Mouse (Mus musculus): ENCODE measurements around the gene Ctnnbl1. TPM values are rescaled to one million over a fixed set of nuclear protein-coding genes. Genes with fewer than 3 reads are reported as not detected.
A peak's percentile ranks its signal among the peaks of the same experiment; 100 is the strongest.

Ctnnbl1 gene
- total and polyA plus RNA-seq, 3 experiments: 46.0 to 57.2 (median 48.6) TPM

GRCm38 (mm10) chr2:157783152-157783551, 46.0 kb downstream of the Ctnnbl1 start:
- dilution Hi-C loops (cut with MboI; ENCODE audit: extremely low pct_ligation_motif_present, extremely low pct_unique_long_range_greater_than_20kb, low sequenced_read_pairs) (no loop called here), in situ Hi-C loops (cut with MboI; ENCODE audit: low pct_ligation_motif_present, low pct_unique_long_range_greater_than_20kb, low sequenced_read_pairs) (loop anchor here (5.0 kb wide), 1 partner anchor 36 kb away; no protein-coding TSS in a partner anchor)
- Histone ChIP-seq H3K4me2 (ENCODE audit: insufficient read depth, low read depth, poor library complexity, severe bottlenecking) (no peak overlapping the region), H3K79me2 (replicated peaks; ENCODE audit: control insufficient read depth, extremely low read depth, insufficient read depth, poor library complexity, severe bottlenecking) (no peaks in the 10 kb centered on the region), H3K36me3 (replicated peaks in 1 of 2; ENCODE audit: control insufficient read depth in 1 of 2, insufficient read depth in 1 of 2, low read length in 1 of 2) (peaks cover 31 to 70% of the 10 kb centered on the region in 2 experiments), H3K9ac (ENCODE audit: insufficient read depth, low read depth) (no peak overlapping the region), H3K4me1 (ENCODE audit: control insufficient read depth in 1 of 2, insufficient read depth in 2 of 2) (0 out of 4 replicates have a peak, but pooled peaks cover 0 to 2% of the 10 kb centered on the region in 2 experiments), H3K27me3 (replicated peaks) (no peaks in the 10 kb centered on the region), H3K4me3 (replicated peaks in 1 of 3; ENCODE audit: low read depth in 2 of 3, low read length in 2 of 3, poor library complexity in 1 of 3) (no peak overlapping the region), H3K27ac (ENCODE audit: insufficient read depth, low read depth) (no peak overlapping the region), H3K9me3 (replicated peaks; ENCODE audit: low read length) (no peaks in the 10 kb centered on the region)
- TF ChIP-seq TCF12 (IDR thresholded peaks at IDR 0.05; ENCODE audit: low read depth, low read length) (no peak), RCOR1 (conservative IDR thresholded peaks at IDR 0.05; ENCODE audit: low read depth, low read length) (no peak), JUND (conservative IDR thresholded peaks at IDR 0.05; ENCODE audit: low read depth, low read length) (no peak), BHLHE40 (IDR thresholded peaks at IDR 0.05; ENCODE audit: low read depth, low read length) (no peak), ELF1 (IDR thresholded peaks at IDR 0.05; ENCODE audit: low read depth, low read length) (no peak), MXI1 (IDR thresholded peaks at IDR 0.05; ENCODE audit: low read depth, low read length) (no peak), HCFC1 (IDR thresholded peaks at IDR 0.05; ENCODE audit: low read depth, low read length) (no peak), MAZ (IDR thresholded peaks at IDR 0.05; ENCODE audit: low read depth, low read length) (no peak), JUN (IDR thresholded peaks at IDR 0.05; ENCODE audit: insufficient read depth, low read depth, low read length) (no peak), SMC3 (IDR thresholded peaks at IDR 0.05; ENCODE audit: low read depth, low read length) (no peak), ZMIZ1 (IDR thresholded peaks at IDR 0.05; ENCODE audit: low read depth, low read length) (no peak), POLR2A (IDR thresholded peaks at IDR 0.05; ENCODE audit: low read depth, low read length) (no peak), CTCF (conservative IDR thresholded peaks at IDR 0.05 in 1 of 2, IDR thresholded peaks at IDR 0.05 in 1 of 2; ENCODE audit: low read depth in 2 of 2, low read length in 2 of 2) (no peak), MAFK (IDR thresholded peaks at IDR 0.05; ENCODE audit: insufficient replicate concordance, low read length) (no peak)
- no peak for DNase-seq (ENCODE audit: extremely low read depth)

DNA sequence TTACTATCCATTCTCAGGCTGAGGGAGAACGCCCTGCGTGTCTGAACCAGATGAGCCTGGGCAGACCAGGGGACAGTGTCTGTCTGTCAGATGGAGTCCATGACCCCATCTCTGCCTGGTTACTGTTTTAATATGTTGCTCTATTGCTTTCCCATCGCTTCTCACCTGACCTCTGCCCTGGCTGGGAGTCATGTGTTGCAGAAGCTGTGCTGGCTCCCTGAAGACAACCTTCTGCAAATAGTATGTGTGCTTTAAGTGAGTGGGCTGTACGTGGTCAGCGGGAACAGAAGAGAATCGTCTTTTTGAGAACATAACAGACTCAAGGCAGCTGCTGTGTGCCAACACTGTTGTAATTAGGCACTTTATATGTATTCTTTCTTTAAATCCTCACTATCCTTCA, 47.0 kb downstream of the Ctnnbl1 start:
- in situ Hi-C loops (cut with MboI; ENCODE audit: low pct_ligation_motif_present, low pct_unique_long_range_greater_than_20kb, low sequenced_read_pairs): loop anchor here (5.0 kb wide), 1 partner anchor 37 kb away; no protein-coding TSS in a partner anchor
- H3K4me1 ChIP-seq (ENCODE audit: control insufficient read depth in 1 of 2, insufficient read depth in 2 of 2): peaks cover 2 to 7% of the 10 kb centered on the region in 2 experiments; a peak in 2 of 4 replicates
- peaks cover 36 to 75% of the 10 kb centered on the region in 2 experiments for H3K36me3 ChIP-seq (replicated peaks in 1 of 2; ENCODE audit: control insufficient read depth in 1 of 2, insufficient read depth in 1 of 2, low read length in 1 of 2)
- no peak overlapping the region for H3K9ac ChIP-seq (ENCODE audit: insufficient read depth, low read depth)
- H3K4me3 ChIP-seq (replicated peaks in 1 of 3; ENCODE audit: low read depth in 2 of 3, low read length in 2 of 3, poor library complexity in 1 of 3): no peak overlapping the region
- H3K9me3 ChIP-seq (replicated peaks; ENCODE audit: low read length): no peaks in the 10 kb centered on the region
- H3K27me3 ChIP-seq (replicated peaks): no peaks in the 10 kb centered on the region
- no peak for DNase-seq (ENCODE audit: extremely low read depth)
- dilution Hi-C loops (cut with MboI; ENCODE audit: extremely low pct_ligation_motif_present, extremely low pct_unique_long_range_greater_than_20kb, low sequenced_read_pairs): no loop called here
- H3K79me2 ChIP-seq (replicated peaks; ENCODE audit: control insufficient read depth, extremely low read depth, insufficient read depth, poor library complexity, severe bottlenecking): no peaks in the 10 kb centered on the region
- H3K27ac ChIP-seq (ENCODE audit: insufficient read depth, low read depth): no peak overlapping the region
- no peak for TF ChIP-seq MAFK (IDR thresholded peaks at IDR 0.05; ENCODE audit: insufficient replicate concordance, low read length)
- H3K4me2 ChIP-seq (ENCODE audit: insufficient read depth, low read depth, poor library complexity, severe bottlenecking): no peak overlapping the region

DNA sequence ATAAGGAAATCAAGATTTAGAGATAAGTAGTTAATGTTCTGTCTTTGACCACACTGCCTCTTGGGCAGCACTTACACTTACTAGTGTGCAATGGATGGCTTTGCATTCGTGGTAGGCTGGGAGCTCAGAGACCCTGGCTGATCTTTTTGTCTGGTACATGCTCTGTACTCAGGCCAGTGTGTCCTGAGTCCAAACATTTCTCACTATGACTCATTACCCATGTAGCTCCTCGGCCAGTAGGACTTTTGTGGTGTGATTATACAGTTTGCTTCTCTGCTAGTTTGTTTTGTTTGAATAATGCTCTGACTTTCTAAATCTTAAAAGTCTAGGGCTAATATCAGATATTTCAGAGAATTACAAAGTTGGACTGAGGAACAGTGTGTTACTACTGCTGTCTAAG, 47.4 kb downstream of the Ctnnbl1 start:
- no peaks in the 10 kb centered on the region for H3K9me3 ChIP-seq (replicated peaks; ENCODE audit: low read length)
- H3K79me2 ChIP-seq (replicated peaks; ENCODE audit: control insufficient read depth, extremely low read depth, insufficient read depth, poor library complexity, severe bottlenecking): no peaks in the 10 kb centered on the region
- H3K4me3 ChIP-seq (replicated peaks in 1 of 3; ENCODE audit: low read depth in 2 of 3, low read length in 2 of 3, poor library complexity in 1 of 3): no peak overlapping the region
- TF ChIP-seq JUND (conservative IDR thresholded peaks at IDR 0.05; ENCODE audit: low read depth, low read length): peak; percentile 79
- no peak for TF ChIP-seq MAZ (IDR thresholded peaks at IDR 0.05; ENCODE audit: low read depth, low read length)
- 0 out of 2 replicates have a peak, but pooled peaks have one; percentile 27 for TF ChIP-seq EP300 (IDR thresholded peaks at IDR 0.05; ENCODE audit: low read length)
- no peak for TF ChIP-seq TCF12 (IDR thresholded peaks at IDR 0.05; ENCODE audit: low read depth, low read length)
- no peak for TF ChIP-seq PAX5 (IDR thresholded peaks at IDR 0.05; ENCODE audit: low read length)
- no peak for TF ChIP-seq MYC (IDR thresholded peaks at IDR 0.05; ENCODE audit: low read depth, low read length)
- no peak for TF ChIP-seq MAFK (IDR thresholded peaks at IDR 0.05; ENCODE audit: insufficient replicate concordance, low read length)
- TF ChIP-seq IRF4 (IDR thresholded peaks at IDR 0.05; ENCODE audit: low read depth, low read length): peak; percentile 82
- no peak for TF ChIP-seq ZKSCAN1 (IDR thresholded peaks at IDR 0.05; ENCODE audit: borderline replicate concordance, low read depth, low read length)
- no peak for TF ChIP-seq MAX (IDR thresholded peaks at IDR 0.05; ENCODE audit: low read length)
- no peak for TF ChIP-seq HCFC1 (IDR thresholded peaks at IDR 0.05; ENCODE audit: low read depth, low read length)
- TF ChIP-seq NELFE (IDR thresholded peaks at IDR 0.05; ENCODE audit: low read depth, low read length): no peak
- TF ChIP-seq UBTF (IDR thresholded peaks at IDR 0.05; ENCODE audit: low read depth, low read length): no peak
- TF ChIP-seq USF1 (IDR thresholded peaks at IDR 0.05; ENCODE audit: low read depth, low read length): no peak
- TF ChIP-seq USF2 (conservative IDR thresholded peaks at IDR 0.05; ENCODE audit: low read depth, low read length): no peak
- no peak for TF ChIP-seq RAD21 (IDR thresholded peaks at IDR 0.05; ENCODE audit: low read depth, low read length)
- peak; percentile 29; the same call in 1 of the 2 replicates for TF ChIP-seq JUN (IDR thresholded peaks at IDR 0.05; ENCODE audit: insufficient read depth, low read depth, low read length)
- dilution Hi-C loops (cut with MboI; ENCODE audit: extremely low pct_ligation_motif_present, extremely low pct_unique_long_range_greater_than_20kb, low sequenced_read_pairs) (no loop called here), in situ Hi-C loops (cut with MboI; ENCODE audit: low pct_ligation_motif_present, low pct_unique_long_range_greater_than_20kb, low sequenced_read_pairs) (loop anchor here (5.0 kb wide), 1 partner anchor 37 kb away; no protein-coding TSS in a partner anchor)
- H3K4me1 ChIP-seq (ENCODE audit: control insufficient read depth in 1 of 2, insufficient read depth in 2 of 2): peaks cover 2 to 11% of the 10 kb centered on the region in 2 experiments; a peak in 2 of 4 replicates
- H3K4me2 ChIP-seq (ENCODE audit: insufficient read depth, low read depth, poor library complexity, severe bottlenecking): no peak overlapping the region
- no peak overlapping the region for H3K9ac ChIP-seq (ENCODE audit: insufficient read depth, low read depth)
- no peak overlapping the region for H3K27ac ChIP-seq (ENCODE audit: insufficient read depth, low read depth)
- H3K27me3 ChIP-seq (replicated peaks): no peaks in the 10 kb centered on the region
- DNase-seq (ENCODE audit: extremely low read depth): no peak
- H3K36me3 ChIP-seq (replicated peaks in 1 of 2; ENCODE audit: control insufficient read depth in 1 of 2, insufficient read depth in 1 of 2, low read length in 1 of 2): peaks cover 36 to 75% of the 10 kb centered on the region in 2 experiments
